Mouse (Mus musculus) WW6 (cell line): ENCODE results near the gene Rpsa.
"Not testable (repeated sequence)": the region's sequence is repeated elsewhere in the genome, so short reads cannot be mapped to it uniquely, and the experiment has no call there.

Experiments
- DNase-seq: peaks from one replicate; pipeline ENCODE4 v3.0.0-alpha.2; 2013; ENCODE audit warnings: low read depth, low spot score

Rpsa gene

GRCm38 (mm10) chr9:120127538-120128251 is at the start of gene Rpsa:
Gene Rpsa, plus strand, starts transcription at chr9:120127689.
- DNase-seq: peak; percentile 87

- no peak for DNase-seq
These were observed 49.2 kb upstream of the Rpsa start for GRCm38 (mm10) chr9:120078241-120078640.

GRCm38 (mm10) chr9:120079901-120080300 is 47.6 kb upstream of the Rpsa start:
- no peak for DNase-seq

GRCm38 (mm10) chr9:120080546-120081108 is 46.9 kb upstream of the Rpsa start:
- DNase-seq: no peak

GRCm38 (mm10) chr9:120081247-120081646 is 46.2 kb upstream of the Rpsa start:
- DNase-seq: no peak

- no peak for DNase-seq
These were observed 45.5 kb upstream of the Rpsa start for GRCm38 (mm10) chr9:120081967-120082366.

- DNase-seq: no peak
These were observed 44.8 kb upstream of the Rpsa start for GRCm38 (mm10) chr9:120082691-120083090.

- DNase-seq: no peak
These were observed 44.2 kb upstream of the Rpsa start for GRCm38 (mm10) chr9:120083158-120083894.

- DNase-seq: no peak
These were observed 43.1 kb upstream of the Rpsa start for GRCm38 (mm10) chr9:120084406-120084805.

GRCm38 (mm10) chr9:120089125-120089524 is 38.4 kb upstream of the Rpsa start:
- DNase-seq: no peak

GRCm38 (mm10) chr9:120091086-120091485 is 36.4 kb upstream of the Rpsa start:
- DNase-seq: no peak

- no peak for DNase-seq
These were observed 35.7 kb upstream of the Rpsa start, which contains the start of gene Ccr8 for GRCm38 (mm10) chr9:120091696-120092238. Gene Ccr8, plus strand, starts transcription at chr9:120092114.

- DNase-seq: no peak
These were observed 33.8 kb upstream of the Rpsa start for GRCm38 (mm10) chr9:120093701-120094100.

GRCm38 (mm10) chr9:120095886-120096285 is 31.6 kb upstream of the Rpsa start:
- no peak for DNase-seq

GRCm38 (mm10) chr9:120098682-120099081 is 28.8 kb upstream of the Rpsa start:
- DNase-seq: peak; percentile 57

- no peak for DNase-seq
These were observed 28.2 kb upstream of the Rpsa start for GRCm38 (mm10) chr9:120099304-120099703.

GRCm38 (mm10) chr9:120101165-120101564 is 26.3 kb upstream of the Rpsa start:
- DNase-seq: no peak

- not testable (repeated sequence) for DNase-seq
These were observed 18.5 kb upstream of the Rpsa start for GRCm38 (mm10) chr9:120108953-120109352.

- DNase-seq: peak; percentile 84
These were observed 17.1 kb upstream of the Rpsa start, which contains the start of gene Slc25a38 for GRCm38 (mm10) chr9:120110211-120111018. Gene Slc25a38, plus strand, starts transcription at chr9:120110374.

GRCm38 (mm10) chr9:120111156-120111945 is 16.1 kb upstream of the Rpsa start:
- DNase-seq: no peak

GRCm38 (mm10) chr9:120112472-120112871 is 15.0 kb upstream of the Rpsa start:
- DNase-seq: no peak
